Mouse (Mus musculus): Measurements from ENCODE around the gene Rbm47. TPM values are rescaled to one million over a fixed set of nuclear protein-coding genes. Genes with fewer than 3 reads are reported as not detected.

Rbm47 gene
- polyA plus RNA-seq, 1 experiment from 2014 or later: 105 TPM

DNA sequence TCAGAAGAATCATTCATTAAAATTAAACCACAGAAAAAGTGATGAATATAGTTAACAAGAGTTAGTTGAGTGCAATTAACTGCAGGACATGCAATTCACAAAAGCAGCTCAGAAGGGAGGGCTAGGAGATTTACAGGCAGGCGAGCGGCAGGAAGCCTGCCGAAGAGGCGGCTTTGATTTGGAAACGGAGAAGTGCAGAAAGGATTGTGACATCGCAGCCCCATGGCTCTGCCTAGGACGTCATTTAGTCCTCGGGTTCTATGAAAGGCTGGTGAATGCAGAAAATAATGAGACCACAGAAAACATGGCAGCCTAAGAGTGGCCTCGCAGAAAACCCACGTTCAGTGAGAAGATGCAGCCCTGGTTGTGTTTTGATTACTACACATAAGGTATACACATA lies 34.3 kb downstream of the Rbm47 start:
- no peak for TF ChIP-seq CTCF (IDR thresholded peaks at IDR 0.05; ENCODE audit: low read depth)
- Histone ChIP-seq H3K4me1 (replicated peaks; ENCODE audit: insufficient read depth, low read length) (no peaks in the 10 kb centered on the region), H3K4me3 (replicated peaks; ENCODE audit: low read depth, low read length) (no peak overlapping the region), H3K27me3 (ENCODE audit: insufficient read depth, low read length) (no peaks in the 10 kb centered on the region), H3K9ac (ENCODE audit: low read depth, low read length) (no peak overlapping the region), H3K4me2 (ENCODE audit: low read length) (no peak overlapping the region), H3K9me3 (replicated peaks; ENCODE audit: low read length) (no peaks in the 10 kb centered on the region), H3K36me3 (ENCODE audit: insufficient read depth, low read length) (no peaks in the 10 kb centered on the region), H3K27ac (no peak overlapping the region)
- WGBS: 32% methylated on average over 10 of the region's 10 CpGs
- ATAC-seq (replicated peaks; ENCODE audit: low FRiP score, low read depth) (no peak), DNase-seq (ENCODE audit: low spot score) (peak; percentile 14)

GRCm38 (mm10) chr5:66137250-66137649 lies 35.7 kb downstream of the Rbm47 start:
- Histone ChIP-seq H3K9ac (ENCODE audit: low read depth, low read length) (no peak overlapping the region), H3K27ac (no peak overlapping the region), H3K27me3 (ENCODE audit: insufficient read depth, low read length) (no peaks in the 10 kb centered on the region), H3K9me3 (replicated peaks; ENCODE audit: low read length) (no peaks in the 10 kb centered on the region), H3K4me3 (replicated peaks; ENCODE audit: low read depth, low read length) (no peak overlapping the region), H3K36me3 (ENCODE audit: insufficient read depth, low read length) (no peaks in the 10 kb centered on the region), H3K4me1 (replicated peaks; ENCODE audit: insufficient read depth, low read length) (no peaks in the 10 kb centered on the region), H3K4me2 (ENCODE audit: low read length) (no peak overlapping the region)
- ATAC-seq (replicated peaks; ENCODE audit: low FRiP score, low read depth): no peak
- no peak for TF ChIP-seq CTCF (IDR thresholded peaks at IDR 0.05; ENCODE audit: low read depth)
- DNase-seq (ENCODE audit: low spot score): no peak
- WGBS: 68% methylated on average over 4 of the region's 4 CpGs

- H3K4me2 ChIP-seq (ENCODE audit: low read length): no peak overlapping the region
- DNase-seq (ENCODE audit: low spot score): no peak
- H3K27ac ChIP-seq: no peak overlapping the region
- H3K36me3 ChIP-seq (ENCODE audit: insufficient read depth, low read length): no peaks in the 10 kb centered on the region
- WGBS: 77% methylated on average over 3 of the region's 3 CpGs
- H3K27me3 ChIP-seq (ENCODE audit: insufficient read depth, low read length): no peaks in the 10 kb centered on the region
- H3K4me1 ChIP-seq (replicated peaks; ENCODE audit: insufficient read depth, low read length): no peaks in the 10 kb centered on the region
- ATAC-seq (replicated peaks; ENCODE audit: low FRiP score, low read depth): no peak
- no peak for TF ChIP-seq CTCF (IDR thresholded peaks at IDR 0.05; ENCODE audit: low read depth)
- no peaks in the 10 kb centered on the region for H3K9me3 ChIP-seq (replicated peaks; ENCODE audit: low read length)
- H3K4me3 ChIP-seq (replicated peaks; ENCODE audit: low read depth, low read length): no peak overlapping the region
- H3K9ac ChIP-seq (ENCODE audit: low read depth, low read length): no peak overlapping the region
These were observed 37.1 kb downstream of the Rbm47 start for GRCm38 (mm10) chr5:66135853-66136210.

DNA sequence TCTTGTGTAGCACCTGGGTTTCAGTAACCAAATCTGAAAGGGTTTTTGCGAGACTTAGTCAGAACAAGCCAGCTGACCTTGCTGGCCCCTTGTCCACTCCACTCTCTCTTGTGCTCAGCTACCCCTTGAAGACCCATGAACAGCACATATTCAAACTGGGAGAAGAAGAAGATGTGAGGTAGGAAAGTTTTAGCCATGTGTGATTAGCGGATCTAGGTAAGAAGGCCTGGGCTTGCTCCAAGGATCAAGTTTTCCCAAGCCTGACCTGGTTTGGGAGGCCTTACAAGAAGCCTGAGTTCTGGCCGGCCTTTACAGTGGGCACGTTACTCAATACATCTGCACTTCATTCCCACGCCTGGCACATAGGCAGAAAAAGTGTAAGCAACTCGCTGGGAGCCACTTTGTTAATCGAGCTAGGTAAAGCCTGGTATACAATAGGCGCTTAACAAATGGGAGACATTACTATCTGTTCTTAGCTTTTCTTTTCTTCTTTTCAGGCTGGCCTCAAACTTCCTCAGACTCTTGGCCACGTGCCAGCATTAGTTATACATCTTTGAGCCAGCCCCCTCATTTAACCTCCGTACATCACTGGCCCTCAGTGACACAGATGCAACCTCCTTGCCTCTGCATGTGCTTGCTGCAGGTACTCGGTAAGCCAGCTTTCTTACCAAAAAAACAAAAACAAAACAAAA lies 37.6 kb downstream of the Rbm47 start:
- H3K36me3 ChIP-seq (ENCODE audit: insufficient read depth, low read length): no peaks in the 10 kb centered on the region
- no peaks in the 10 kb centered on the region for H3K27me3 ChIP-seq (ENCODE audit: insufficient read depth, low read length)
- no peaks in the 10 kb centered on the region for H3K9me3 ChIP-seq (replicated peaks; ENCODE audit: low read length)
- peak; percentile 40 for DNase-seq (ENCODE audit: low spot score)
- TF ChIP-seq CTCF (IDR thresholded peaks at IDR 0.05; ENCODE audit: low read depth): no peak
- no peak overlapping the region for H3K4me3 ChIP-seq (replicated peaks; ENCODE audit: low read depth, low read length)
- WGBS: 67% methylated on average over 11 of the region's 11 CpGs
- H3K9ac ChIP-seq (ENCODE audit: low read depth, low read length): no peak overlapping the region
- H3K4me2 ChIP-seq (ENCODE audit: low read length): no peak overlapping the region
- no peak overlapping the region for H3K27ac ChIP-seq
- ATAC-seq (replicated peaks; ENCODE audit: low FRiP score, low read depth): no peak
- no peaks in the 10 kb centered on the region for H3K4me1 ChIP-seq (replicated peaks; ENCODE audit: insufficient read depth, low read length)

- DNase-seq (ENCODE audit: low spot score) (no peak), ATAC-seq (replicated peaks; ENCODE audit: low FRiP score, low read depth) (no peak)
- H3K4me3 ChIP-seq (replicated peaks; ENCODE audit: low read depth, low read length): no peak overlapping the region
- no peaks in the 10 kb centered on the region for H3K36me3 ChIP-seq (ENCODE audit: insufficient read depth, low read length)
- H3K9me3 ChIP-seq (replicated peaks; ENCODE audit: low read length): no peaks in the 10 kb centered on the region
- H3K27me3 ChIP-seq (ENCODE audit: insufficient read depth, low read length): no peaks in the 10 kb centered on the region
- no peak overlapping the region for H3K9ac ChIP-seq (ENCODE audit: low read depth, low read length)
- H3K4me1 ChIP-seq (replicated peaks; ENCODE audit: insufficient read depth, low read length): no peaks in the 10 kb centered on the region
- peak; percentile 35; the same call in 1 of the 2 replicates for TF ChIP-seq CTCF (IDR thresholded peaks at IDR 0.05; ENCODE audit: low read depth)
- WGBS: 93% methylated on average over 7 of the region's 7 CpGs
- H3K27ac ChIP-seq: no peak overlapping the region
- no peak overlapping the region for H3K4me2 ChIP-seq (ENCODE audit: low read length)
These were observed 38.3 kb downstream of the Rbm47 start for GRCm38 (mm10) chr5:66134578-66134977.

DNA sequence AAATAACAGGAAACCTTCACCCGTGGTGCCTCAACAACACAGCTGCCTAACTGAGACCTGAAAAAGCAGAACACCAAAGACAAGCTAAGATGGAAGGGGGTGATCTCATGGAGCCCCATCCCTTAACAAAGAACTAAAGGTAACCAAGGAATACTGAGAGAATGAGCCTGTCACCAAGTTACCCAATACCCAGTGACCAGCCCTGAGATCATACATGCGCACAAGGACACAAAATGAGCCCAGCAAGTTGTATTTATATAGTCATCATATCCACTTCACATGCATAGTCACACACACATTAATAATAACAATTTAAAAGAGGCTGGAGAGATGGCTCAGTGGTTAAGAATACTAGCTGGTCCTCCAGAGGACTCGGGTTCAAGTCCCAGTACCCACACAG lies 44.0 kb downstream of the Rbm47 start:
- no peak overlapping the region for H3K4me2 ChIP-seq (ENCODE audit: low read length)
- no peak overlapping the region for H3K27ac ChIP-seq
- no peak overlapping the region for H3K9ac ChIP-seq (ENCODE audit: low read depth, low read length)
- no peak for ATAC-seq (replicated peaks; ENCODE audit: low FRiP score, low read depth)
- no peaks in the 10 kb centered on the region for H3K27me3 ChIP-seq (ENCODE audit: insufficient read depth, low read length)
- no peak for DNase-seq (ENCODE audit: low spot score)
- H3K36me3 ChIP-seq (ENCODE audit: insufficient read depth, low read length): no peaks in the 10 kb centered on the region
- no peaks in the 10 kb centered on the region for H3K9me3 ChIP-seq (replicated peaks; ENCODE audit: low read length)
- 0 out of 2 replicates have a peak, but pooled peaks cover 5% of the 10 kb centered on the region for H3K4me1 ChIP-seq (replicated peaks; ENCODE audit: insufficient read depth, low read length)
- 84% methylated on average over 3 of the region's 3 CpGs for WGBS
- no peak overlapping the region for H3K4me3 ChIP-seq (replicated peaks; ENCODE audit: low read depth, low read length)
- TF ChIP-seq CTCF (IDR thresholded peaks at IDR 0.05; ENCODE audit: low read depth): no peak

GRCm38 (mm10) chr5:66125418-66125817 lies 47.5 kb downstream of the Rbm47 start:
- Histone ChIP-seq H3K4me3 (replicated peaks; ENCODE audit: low read depth, low read length) (no peak overlapping the region), H3K4me2 (ENCODE audit: low read length) (peak overlapping the region; percentile 43), H3K9me3 (replicated peaks; ENCODE audit: low read length) (no peaks in the 10 kb centered on the region), H3K4me1 (replicated peaks; ENCODE audit: insufficient read depth, low read length) (0 out of 2 replicates have a peak, but pooled peaks cover 5% of the 10 kb centered on the region), H3K36me3 (ENCODE audit: insufficient read depth, low read length) (no peaks in the 10 kb centered on the region), H3K27me3 (ENCODE audit: insufficient read depth, low read length) (no peaks in the 10 kb centered on the region), H3K9ac (ENCODE audit: low read depth, low read length) (no peak overlapping the region), H3K27ac (no peak overlapping the region)
- DNase-seq (ENCODE audit: low spot score) (no peak), ATAC-seq (replicated peaks; ENCODE audit: low FRiP score, low read depth) (no peak)
- TF ChIP-seq CTCF (IDR thresholded peaks at IDR 0.05; ENCODE audit: low read depth): no peak
- 35% methylated on average over 11 of the region's 11 CpGs for WGBS
